Mouse (Mus musculus): ENCODE measurements at regions not wholly inside any gene's neighbourhood (a gene's known extent, or its start where the extent isn't known, plus 50 kb on each side); places are given as distances from the start of the nearest gene placed in this dataset.
A peak's percentile ranks its signal among the peaks of the same experiment; 100 is the strongest.
"Not testable (repeated sequence)": the region's sequence is repeated elsewhere in the genome, so short reads cannot be mapped to it uniquely, and the experiment has no call there.

- TF ChIP-seq CTCF (IDR thresholded peaks at IDR 0.05), result no peak
- DNase-seq, result no peak
- no peak overlapping the region for H3K4me3 ChIP-seq
- intact Hi-C loops (cut with DNase I), result no loop called here
- no peak overlapping the region for H3K27ac ChIP-seq
Observed at GRCm38 (mm10) chr15:41984267-41984666, 1850.1 kb downstream of the 9330182O14Rik start.

GRCm38 (mm10) chr15:41986264-41986663, 1852.1 kb downstream of the 9330182O14Rik start:
- intact Hi-C loops (cut with DNase I), result no loop called here
- no peak for TF ChIP-seq CTCF (IDR thresholded peaks at IDR 0.05)
- H3K27ac ChIP-seq, result no peak overlapping the region
- H3K4me3 ChIP-seq, result no peak overlapping the region
- DNase-seq, result no peak

GRCm38 (mm10) chr15:41989065-41989464, 1854.9 kb downstream of the 9330182O14Rik start:
- DNase-seq, result no peak
- intact Hi-C loops (cut with DNase I), result no loop called here
- H3K4me3 ChIP-seq, result no peak overlapping the region
- no peak for TF ChIP-seq CTCF (IDR thresholded peaks at IDR 0.05)
- H3K27ac ChIP-seq, result no peak overlapping the region

- H3K4me3 ChIP-seq, result no peak overlapping the region
- TF ChIP-seq CTCF (IDR thresholded peaks at IDR 0.05), result no peak
- no peak overlapping the region for H3K27ac ChIP-seq
- no peak for DNase-seq
- intact Hi-C loops (cut with DNase I), result no loop called here
Observed at GRCm38 (mm10) chr15:41991816-41992215, 1857.7 kb downstream of the 9330182O14Rik start.

GRCm38 (mm10) chr15:42032286-42032685, 1898.1 kb downstream of the 9330182O14Rik start:
- intact Hi-C loops (cut with DNase I); DNase-seq: not testable (repeated sequence)

GRCm38 (mm10) chr15:42047088-42047976, 1913.2 kb downstream of the 9330182O14Rik start:
- no peak for DNase-seq
- TF ChIP-seq CTCF (IDR thresholded peaks at IDR 0.05), result no peak
- intact Hi-C loops (cut with DNase I), result no loop called here

More at GRCm38 (mm10) chr15:42032286-42032685, 1898.1 kb downstream of the 9330182O14Rik start:
- H3K27ac ChIP-seq, H3K4me3 ChIP-seq: not testable (repeated sequence)

GRCm38 (mm10) chr15:42056772-42057171, 1922.6 kb downstream of the 9330182O14Rik start:
- intact Hi-C loops (cut with DNase I), result no loop called here
- Histone ChIP-seq H3K4me3 (no peak overlapping the region), H3K27ac (no peak overlapping the region)
- DNase-seq, result peak; percentile 63
- no peak for TF ChIP-seq CTCF (IDR thresholded peaks at IDR 0.05)

More at GRCm38 (mm10) chr15:42047088-42047976, 1913.2 kb downstream of the 9330182O14Rik start:
- H3K27ac ChIP-seq, result no peak overlapping the region
- no peak overlapping the region for H3K4me3 ChIP-seq

- no peak overlapping the region for H3K4me3 ChIP-seq
- intact Hi-C loops (cut with DNase I), result no loop called here
- no peak for DNase-seq
- TF ChIP-seq CTCF (IDR thresholded peaks at IDR 0.05), result no peak
- H3K27ac ChIP-seq, result no peak overlapping the region
Observed at GRCm38 (mm10) chr15:42068207-42068831, 1934.2 kb downstream of the 9330182O14Rik start.

- DNase-seq, result no peak
- no peak overlapping the region for H3K27ac ChIP-seq
- no peak overlapping the region for H3K4me3 ChIP-seq
- no peak for TF ChIP-seq CTCF (IDR thresholded peaks at IDR 0.05)
- intact Hi-C loops (cut with DNase I), result no loop called here
Observed at GRCm38 (mm10) chr15:42069072-42069471, 1934.9 kb downstream of the 9330182O14Rik start.

- Histone ChIP-seq H3K27ac (no peak overlapping the region), H3K4me3 (no peak overlapping the region)
- no peak for DNase-seq
- TF ChIP-seq CTCF (IDR thresholded peaks at IDR 0.05), result no peak
- intact Hi-C loops (cut with DNase I), result no loop called here
Observed at GRCm38 (mm10) chr15:42073486-42073885, 1939.3 kb downstream of the 9330182O14Rik start.

- no peak for TF ChIP-seq CTCF (IDR thresholded peaks at IDR 0.05)
- no peak for DNase-seq
- Histone ChIP-seq H3K4me3 (no peak overlapping the region), H3K27ac (no peak overlapping the region)
- intact Hi-C loops (cut with DNase I), result no loop called here
Observed at GRCm38 (mm10) chr15:42082436-42082835, 1948.3 kb downstream of the 9330182O14Rik start.

GRCm38 (mm10) chr15:42100730-42101129, 1966.6 kb downstream of the 9330182O14Rik start:
- no peak overlapping the region for H3K27ac ChIP-seq
- H3K4me3 ChIP-seq, result no peak overlapping the region
- DNase-seq, result peak; percentile 13
- intact Hi-C loops (cut with DNase I), result no loop called here
- TF ChIP-seq CTCF (IDR thresholded peaks at IDR 0.05), result no peak

- no peak for TF ChIP-seq CTCF (IDR thresholded peaks at IDR 0.05)
- no peak overlapping the region for H3K27ac ChIP-seq
Observed at GRCm38 (mm10) chr15:42104816-42105215, 1970.7 kb downstream of the 9330182O14Rik start.

More at GRCm38 (mm10) chr15:42104816-42105215, 1970.7 kb downstream of the 9330182O14Rik start:
- H3K4me3 ChIP-seq, result no peak overlapping the region
- intact Hi-C loops (cut with DNase I), result no loop called here
- DNase-seq, result no peak

Measured in gastrocnemius, adult 2 months (tissue).